Mouse (Mus musculus) cortical plate, adult 2 months (tissue): ENCODE measurements around the gene Gm17359. TPM values are rescaled to one million over a fixed set of nuclear protein-coding genes. Genes with fewer than 3 reads are reported as not detected.
A peak's percentile ranks its signal among the peaks of the same experiment; 100 is the strongest.

ENCODE experiments used
- H3K27ac ChIP-seq: fragments of 200-500 bp; 2 replicates; pipeline ENCODE4 v1.5.1; 2012; ENCODE audit warnings: low read length, control low read depth, inconsistent platforms; ENCODE audit not compliant: insufficient read depth
- H3K4me1 ChIP-seq: fragments of 200-500 bp; 2 replicates; pipeline ENCODE4 v1.6.1; 2011; ENCODE audit warnings: low read length; ENCODE audit not compliant: control insufficient read depth, insufficient read depth
- H3K4me3 ChIP-seq: fragments of 200-500 bp; 2 replicates; pipeline ENCODE4 v1.5.1; 2011; ENCODE audit warnings: mild to moderate bottlenecking, low read length, control low read depth; ENCODE audit not compliant: insufficient read depth
- CTCF ChIP-seq: fragments of 200-500 bp; IDR thresholded peaks from 2 replicates; pipeline ENCODE4 v1.5.1; 2011; ENCODE audit warnings: mild to moderate bottlenecking, control low read depth, low read length; ENCODE audit not compliant: insufficient read depth; ENCODE audit errors: extremely low read depth
- POLR2A ChIP-seq: fragments of 200-500 bp; IDR thresholded peaks from 2 replicates; pipeline ENCODE4 v1.6.1; 2011; ENCODE audit warnings: mild to moderate bottlenecking, low read length, control low read depth; ENCODE audit not compliant: insufficient read depth; ENCODE audit errors: extremely low read depth
- polyA plus RNA-seq: library from polyadenylated mRNA; depleted of rRNA; stranded (reverse); fragments of >200 nt; gene quantifications from 2 replicates; pipeline ENCODE4 v1.2.3, GENCODE M21; 2012; rRNA removed

Gene Gm17359
- polyA plus RNA-seq, 1 experiment: not detected

GRCm38 (mm10) chr3:79484286-79485063, 148.0 kb downstream of the Gm17359 start:
- Histone ChIP-seq H3K4me3 (no peak overlapping the region), H3K4me1 (no peaks in the 10 kb centered on the region), H3K27ac (no peak overlapping the region)
- TF ChIP-seq CTCF (no peak), POLR2A (no peak)

GRCm38 (mm10) chr3:79488025-79488424, 151.6 kb downstream of the Gm17359 start:
- Histone ChIP-seq H3K4me3 (no peak overlapping the region), H3K4me1 (no peaks in the 10 kb centered on the region), H3K27ac (no peak overlapping the region)
- TF ChIP-seq CTCF: no peak
- no peak for TF ChIP-seq POLR2A

GRCm38 (mm10) chr3:79490102-79490501, 153.6 kb downstream of the Gm17359 start:
- TF ChIP-seq POLR2A: no peak
- TF ChIP-seq CTCF: no peak
- Histone ChIP-seq H3K4me3 (no peak overlapping the region), H3K27ac (no peak overlapping the region), H3K4me1 (0 out of 2 replicates have a peak, but pooled peaks cover 1% of the 10 kb centered on the region)

GRCm38 (mm10) chr3:79491614-79492013, 155.2 kb downstream of the Gm17359 start:
- H3K4me3 ChIP-seq: no peak overlapping the region
- 0 out of 2 replicates have a peak, but pooled peaks cover 1% of the 10 kb centered on the region for H3K4me1 ChIP-seq
- H3K27ac ChIP-seq: no peak overlapping the region
- TF ChIP-seq CTCF: no peak
- TF ChIP-seq POLR2A: no peak

- no peak overlapping the region for H3K4me3 ChIP-seq
- H3K4me1 ChIP-seq: 0 out of 2 replicates have a peak, but pooled peaks cover 1% of the 10 kb centered on the region
- TF ChIP-seq CTCF (no peak), POLR2A (no peak)
- no peak overlapping the region for H3K27ac ChIP-seq
These were observed 156.6 kb downstream of the Gm17359 start for GRCm38 (mm10) chr3:79493064-79493463.

- TF ChIP-seq POLR2A (no peak), CTCF (no peak)
- Histone ChIP-seq H3K4me3 (no peak overlapping the region), H3K4me1 (0 out of 2 replicates have a peak, but pooled peaks cover 1% of the 10 kb centered on the region), H3K27ac (no peak overlapping the region)
These were observed 157.6 kb downstream of the Gm17359 start for GRCm38 (mm10) chr3:79494028-79494427.

- no peak overlapping the region for H3K27ac ChIP-seq
- H3K4me3 ChIP-seq: no peak overlapping the region
- H3K4me1 ChIP-seq: 0 out of 2 replicates have a peak, but pooled peaks cover 1% of the 10 kb centered on the region
- TF ChIP-seq CTCF: peak; percentile 81
- no peak for TF ChIP-seq POLR2A
These were observed 158.7 kb downstream of the Gm17359 start for GRCm38 (mm10) chr3:79495151-79495550.

- Histone ChIP-seq H3K4me3 (no peak overlapping the region), H3K27ac (no peak overlapping the region), H3K4me1 (0 out of 2 replicates have a peak, but pooled peaks cover 1% of the 10 kb centered on the region)
- TF ChIP-seq CTCF (no peak), POLR2A (no peak)
These were observed 160.2 kb downstream of the Gm17359 start for GRCm38 (mm10) chr3:79496668-79497067.

GRCm38 (mm10) chr3:79500279-79500678, 163.8 kb downstream of the Gm17359 start:
- no peaks in the 10 kb centered on the region for H3K4me1 ChIP-seq
- TF ChIP-seq CTCF: no peak
- TF ChIP-seq POLR2A: no peak
- no peak overlapping the region for H3K4me3 ChIP-seq
- no peak overlapping the region for H3K27ac ChIP-seq

- Histone ChIP-seq H3K4me1 (no peaks in the 10 kb centered on the region), H3K4me3 (no peak overlapping the region), H3K27ac (no peak overlapping the region)
- TF ChIP-seq CTCF: no peak
- no peak for TF ChIP-seq POLR2A
These were observed 164.8 kb downstream of the Gm17359 start for GRCm38 (mm10) chr3:79501166-79501728.

Other genes with a start within 250 kb of the Gm17359 start
- gene Rapgef2, start 50.1 kb upstream of the Gm17359 start, polyA plus RNA-seq: 45.3 and 50.9 TPM in 2 replicates
- 10.2 and 10.4 TPM in 2 replicates for gene Fnip2, start 231.1 kb downstream of the Gm17359 start, polyA plus RNA-seq